Mouse (Mus musculus) stomach, postnatal 0 days (tissue): Measurements from ENCODE around the gene Vmn1r5.

Experiments used
- CTCF ChIP-seq: IDR thresholded peaks from 2 replicates; pipeline ENCODE4 v1.5.1; 2016; ENCODE audit warnings: antibody characterized with exemption, low read depth, mild to moderate bottlenecking, moderate library complexity
- EP300 ChIP-seq: optimal IDR thresholded peaks from 2 replicates; pipeline ENCODE3; 2016; ENCODE audit warnings: antibody characterized with exemption

GRCm38 (mm10) chr6:56956436-56956835, 13.6 kb upstream of the Vmn1r5 start:
- TF ChIP-seq CTCF, result no peak
- TF ChIP-seq EP300, result no peak
